Mouse (Mus musculus): ENCODE results near the gene Jazf1.

DNA sequence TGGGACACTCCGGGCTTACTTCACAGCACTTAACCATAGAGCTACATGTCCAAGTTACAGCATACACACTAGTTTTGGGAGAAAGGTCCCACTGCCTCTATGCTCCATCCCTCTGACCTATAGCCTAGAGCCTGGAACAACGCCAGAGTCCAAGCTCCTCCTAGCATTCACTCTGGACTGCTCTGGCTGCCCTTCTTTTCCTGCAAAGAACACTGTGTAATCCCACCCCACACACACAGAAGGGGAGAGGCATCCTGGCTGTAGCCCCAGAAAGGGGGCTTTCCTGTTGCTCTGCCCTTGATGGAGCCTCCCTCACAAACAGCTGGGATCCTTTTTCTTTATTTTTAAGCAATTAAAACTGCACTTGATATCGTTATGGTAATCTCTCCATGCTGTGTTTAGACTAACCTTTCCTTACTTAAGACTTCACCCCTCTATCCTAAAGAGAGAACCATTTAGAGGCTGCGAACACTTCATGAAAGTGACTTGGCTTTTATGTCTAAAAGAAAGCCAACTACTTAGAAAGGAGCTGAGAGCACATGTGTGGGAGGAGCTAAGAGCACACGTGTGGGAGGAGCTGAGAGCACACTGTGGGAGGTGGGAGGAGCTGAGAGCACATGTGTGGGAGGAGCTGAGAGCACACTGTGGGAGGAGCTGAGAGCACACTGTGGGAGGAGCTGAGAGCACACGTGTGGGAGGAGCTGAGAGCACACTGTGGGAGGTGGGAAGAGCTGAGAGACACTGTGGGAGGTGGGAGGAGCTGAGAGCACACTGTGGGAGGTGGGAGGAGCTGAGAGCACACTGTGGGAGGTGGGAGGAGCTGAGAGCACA lies 106.6 kb downstream of the Jazf1 start:
- TF ChIP-seq CTCF (IDR thresholded peaks at IDR 0.05; ENCODE audit: extremely low read depth, insufficient read depth, insufficient read length, insufficient replicate concordance) (no peak), POLR2A (IDR thresholded peaks at IDR 0.05; ENCODE audit: low read depth, low read length) (no peak)

Measured in spleen, adult 2 months (tissue).